Mouse (Mus musculus) heart, embryonic 10.5 days (tissue): Measurements from ENCODE around the gene Tmod3. TPM values are rescaled to one million over a fixed set of nuclear protein-coding genes. Genes with fewer than 3 reads are reported as not detected.
"Not testable (repeated sequence)": the region's sequence is repeated elsewhere in the genome, so short reads cannot be mapped to it uniquely, and the experiment has no call there.

Experiments
- DNase-seq: peaks from one replicate; pipeline ENCODE4 v3.0.0-alpha.2; 2017; ENCODE audit warnings: low spot score
- H3K27ac ChIP-seq: fragments of 300-500 bp; sonication (generic); 2 replicates; pipeline ENCODE4 v1.5.1; 2016; ENCODE audit warnings: mild to moderate bottlenecking
- H3K27me3 ChIP-seq: fragments of 300-500 bp; sonication (generic); 2 replicates; pipeline ENCODE4 v1.6.1; 2016; ENCODE audit warnings: mild to moderate bottlenecking; ENCODE audit not compliant: poor library complexity, insufficient read depth, severe bottlenecking
- H3K36me3 ChIP-seq: fragments of 300-500 bp; sonication (generic); 2 replicates; pipeline ENCODE4 v1.6.1; 2016; ENCODE audit warnings: mild to moderate bottlenecking, moderate library complexity
- H3K4me1 ChIP-seq: fragments of 300-500 bp; sonication (generic); 2 replicates; pipeline ENCODE4 v1.6.1; 2016; ENCODE audit warnings: mild to moderate bottlenecking
- H3K4me3 ChIP-seq: fragments of 300-500 bp; sonication (generic); 2 replicates; pipeline ENCODE4 v1.5.1; 2016; ENCODE audit warnings: mild to moderate bottlenecking, moderate library complexity
- H3K9me3 ChIP-seq: fragments of 300-500 bp; sonication (generic); 2 replicates; pipeline ENCODE4 v1.6.1; 2016; ENCODE audit warnings: mild to moderate bottlenecking, moderate library complexity
- WGBS: fragments of 180-500 bp; shearing (Covaris S2); methylation state at CpG from one replicate; pipeline ENCODE4 v1.1.7; 2016; 5-methylcytosine and 5-hydroxymethylcytosine counted together
- polyA plus RNA-seq: library from polyadenylated mRNA; unstranded; fragments of >200 nt; fragmentation: Nextera tagmentation; extraction: Ambion mirVana; gene quantifications from 2 replicates; pipeline ENCODE4 v1.2.1, GENCODE M21; 2016

Tmod3 gene
- polyA plus RNA-seq, 1 experiment from 2014 or later = 90.5 TPM

GRCm38 (mm10) chr9:75546885-75547553 lies 12.4 kb downstream of the Tmod3 start:
- no peak for DNase-seq
- WGBS = 65% methylated on average over 12 of the region's 12 CpGs
- peak overlapping the region; percentile 62; the same call in 1 of the 2 replicates for H3K27ac ChIP-seq
- H3K36me3 ChIP-seq = no peaks in the 10 kb centered on the region
- no peaks in the 10 kb centered on the region for H3K27me3 ChIP-seq
- no peaks in the 10 kb centered on the region for H3K9me3 ChIP-seq
- H3K4me3 ChIP-seq = no peak overlapping the region
- peaks cover 22% of the 10 kb centered on the region for H3K4me1 ChIP-seq

- Histone ChIP-seq H3K36me3 (no peaks in the 10 kb centered on the region), H3K4me1 (peaks cover 25% of the 10 kb centered on the region), H3K9me3 (no peaks in the 10 kb centered on the region), H3K4me3 (no peak overlapping the region), H3K27me3 (no peaks in the 10 kb centered on the region), H3K27ac (no peak overlapping the region)
- DNase-seq = no peak
- WGBS = 75% methylated on average over 8 of the region's 8 CpGs
Measured at GRCm38 (mm10) chr9:75545514-75545913, 13.9 kb downstream of the Tmod3 start.

GRCm38 (mm10) chr9:75541497-75541896 lies 18.0 kb downstream of the Tmod3 start:
- no peak for DNase-seq
- 13% methylated on average over 5 of the region's 5 CpGs for WGBS
- no peaks in the 10 kb centered on the region for H3K9me3 ChIP-seq
- H3K27me3 ChIP-seq = no peaks in the 10 kb centered on the region
- no peaks in the 10 kb centered on the region for H3K36me3 ChIP-seq
- no peak overlapping the region for H3K4me3 ChIP-seq
- peaks cover 17% of the 10 kb centered on the region for H3K4me1 ChIP-seq
- peak overlapping the region; percentile 54 for H3K27ac ChIP-seq

- DNase-seq = no peak
- H3K36me3 ChIP-seq = peaks cover 8% of the 10 kb centered on the region; the same call in 1 of the 2 replicates
- WGBS = 82% methylated on average over 1 of the region's 1 CpGs
Measured at GRCm38 (mm10) chr9:75536422-75536821, 23.0 kb downstream of the Tmod3 start.

GRCm38 (mm10) chr9:75534431-75534962 lies 25.0 kb downstream of the Tmod3 start:
- no peak overlapping the region for H3K4me3 ChIP-seq
- H3K4me1 ChIP-seq = no peaks in the 10 kb centered on the region
- peaks cover 14% of the 10 kb centered on the region; the same call in 1 of the 2 replicates for H3K36me3 ChIP-seq
- no peak for DNase-seq
- H3K9me3 ChIP-seq = no peaks in the 10 kb centered on the region
- 89% methylated on average over 8 of the region's 8 CpGs for WGBS
- no peaks in the 10 kb centered on the region for H3K27me3 ChIP-seq
- H3K27ac ChIP-seq = no peak overlapping the region

More at GRCm38 (mm10) chr9:75536422-75536821, 23.0 kb downstream of the Tmod3 start:
- no peak overlapping the region for H3K4me3 ChIP-seq
- no peaks in the 10 kb centered on the region for H3K9me3 ChIP-seq
- peaks cover 6% of the 10 kb centered on the region for H3K4me1 ChIP-seq
- no peaks in the 10 kb centered on the region for H3K27me3 ChIP-seq
- no peak overlapping the region for H3K27ac ChIP-seq

GRCm38 (mm10) chr9:75532989-75533388 lies 26.5 kb downstream of the Tmod3 start:
- not testable (repeated sequence) for H3K4me1 ChIP-seq, H3K4me3 ChIP-seq, H3K27ac ChIP-seq, H3K27me3 ChIP-seq, DNase-seq, H3K9me3 ChIP-seq
- WGBS = 82% methylated on average over 9 of the region's 9 CpGs
- peaks cover 20% of the 10 kb centered on the region for H3K36me3 ChIP-seq

GRCm38 (mm10) chr9:75532461-75532860 lies 27.0 kb downstream of the Tmod3 start:
- H3K36me3 ChIP-seq = peaks cover 20% of the 10 kb centered on the region
- H3K4me3 ChIP-seq = no peak overlapping the region
- DNase-seq = no peak
- H3K9me3 ChIP-seq = no peaks in the 10 kb centered on the region
- H3K4me1 ChIP-seq = no peaks in the 10 kb centered on the region
- H3K27me3 ChIP-seq = no peaks in the 10 kb centered on the region
- no peak overlapping the region for H3K27ac ChIP-seq
- 85% methylated on average over 7 of the region's 7 CpGs for WGBS

GRCm38 (mm10) chr9:75529358-75529757 lies 30.1 kb downstream of the Tmod3 start:
- 79% methylated on average over 5 of the region's 5 CpGs for WGBS
- no peaks in the 10 kb centered on the region for H3K4me1 ChIP-seq
- no peak for DNase-seq
- H3K4me3 ChIP-seq = no peak overlapping the region
- no peaks in the 10 kb centered on the region for H3K9me3 ChIP-seq
- peaks cover 14% of the 10 kb centered on the region for H3K36me3 ChIP-seq
- H3K27ac ChIP-seq = no peak overlapping the region
- H3K27me3 ChIP-seq = no peaks in the 10 kb centered on the region

GRCm38 (mm10) chr9:75528096-75528495 lies 31.4 kb downstream of the Tmod3 start:
- no peak overlapping the region for H3K4me3 ChIP-seq
- H3K27me3 ChIP-seq = no peaks in the 10 kb centered on the region
- no peak overlapping the region for H3K27ac ChIP-seq
- 96% methylated on average over 9 of the region's 9 CpGs for WGBS
- peaks cover 14% of the 10 kb centered on the region for H3K36me3 ChIP-seq
- H3K4me1 ChIP-seq = no peaks in the 10 kb centered on the region
- no peak for DNase-seq
- H3K9me3 ChIP-seq = no peaks in the 10 kb centered on the region

- peak overlapping the region; percentile 29; the same call in 1 of the 2 replicates for H3K27ac ChIP-seq
- DNase-seq = peak; percentile 89
- 67% methylated on average over 13 of the region's 13 CpGs for WGBS
Measured at GRCm38 (mm10) chr9:75527368-75528059, 31.9 kb downstream of the Tmod3 start.

GRCm38 (mm10) chr9:75523646-75524045 lies 35.8 kb downstream of the Tmod3 start:
- no peak overlapping the region for H3K4me3 ChIP-seq
- 89% methylated on average over 6 of the region's 6 CpGs for WGBS

More at GRCm38 (mm10) chr9:75527368-75528059, 31.9 kb downstream of the Tmod3 start:
- Histone ChIP-seq H3K9me3 (no peaks in the 10 kb centered on the region), H3K27me3 (no peaks in the 10 kb centered on the region), H3K36me3 (peaks cover 14% of the 10 kb centered on the region), H3K4me3 (no peak overlapping the region), H3K4me1 (no peaks in the 10 kb centered on the region)

GRCm38 (mm10) chr9:75522217-75522616 lies 37.2 kb downstream of the Tmod3 start:
- no peaks in the 10 kb centered on the region for H3K9me3 ChIP-seq

More at GRCm38 (mm10) chr9:75523646-75524045, 35.8 kb downstream of the Tmod3 start:
- no peak for DNase-seq
- Histone ChIP-seq H3K27me3 (no peaks in the 10 kb centered on the region), H3K36me3 (peaks cover 17% of the 10 kb centered on the region), H3K27ac (no peak overlapping the region), H3K9me3 (no peaks in the 10 kb centered on the region), H3K4me1 (no peaks in the 10 kb centered on the region)

GRCm38 (mm10) chr9:75521788-75522187 lies 37.7 kb downstream of the Tmod3 start:
- WGBS = 55% methylated on average over 4 of the region's 4 CpGs
- no peak for DNase-seq
- H3K4me3 ChIP-seq = no peak overlapping the region

More at GRCm38 (mm10) chr9:75522217-75522616, 37.2 kb downstream of the Tmod3 start:
- WGBS = 85% methylated on average over 2 of the region's 2 CpGs
- no peaks in the 10 kb centered on the region for H3K4me1 ChIP-seq
- no peak for DNase-seq
- H3K36me3 ChIP-seq = peaks cover 18% of the 10 kb centered on the region; the same call in 1 of the 2 replicates
- H3K27me3 ChIP-seq = no peaks in the 10 kb centered on the region
- H3K27ac ChIP-seq = no peak overlapping the region
- no peak overlapping the region for H3K4me3 ChIP-seq

More at GRCm38 (mm10) chr9:75521788-75522187, 37.7 kb downstream of the Tmod3 start:
- no peaks in the 10 kb centered on the region for H3K9me3 ChIP-seq
- H3K27ac ChIP-seq = no peak overlapping the region
- H3K36me3 ChIP-seq = peaks cover 18% of the 10 kb centered on the region; the same call in 1 of the 2 replicates
- no peaks in the 10 kb centered on the region for H3K27me3 ChIP-seq
- H3K4me1 ChIP-seq = no peaks in the 10 kb centered on the region
